Mouse (Mus musculus) left cerebral cortex, adult 9 months (tissue): ENCODE data around the gene Ctc1.
"Not testable (repeated sequence)": the region's sequence is repeated elsewhere in the genome, so short reads cannot be mapped to it uniquely, and the experiment has no call there.

Source experiments
- DNase-seq, 2 experiments: peaks; one replicate each; pipeline ENCODE4 v3.0.0; 2022; ENCODE audit warnings: low spot score in 2 of 2

Gene Ctc1

GRCm38 (mm10) chr11:69008182-69009121 is 7.3 kb upstream of the Ctc1 start, which contains the start of gene Pfas:
Pfas (minus strand) TSS chr11:69008460.
- peak; percentile 73 to 89 for DNase-seq

GRCm38 (mm10) chr11:69009508-69009907 is 6.2 kb upstream of the Ctc1 start:
- no peak for DNase-seq

GRCm38 (mm10) chr11:69010400-69011323 is 5.0 kb upstream of the Ctc1 start:
- no peak for DNase-seq

- not testable (repeated sequence) for DNase-seq
Measured at GRCm38 (mm10) chr11:69011445-69011844, 4.3 kb upstream of the Ctc1 start.

GRCm38 (mm10) chr11:69012071-69012601 is 3.6 kb upstream of the Ctc1 start:
- peak; percentile 80 to 91 for DNase-seq

GRCm38 (mm10) chr11:69016755-69017154 is 1.0 kb downstream of the Ctc1 start:
- DNase-seq: no peak

- no peak for DNase-seq
Measured at GRCm38 (mm10) chr11:69020691-69021090, 5.0 kb downstream of the Ctc1 start.

- DNase-seq: no peak
Measured at GRCm38 (mm10) chr11:69026562-69026961, 10.9 kb downstream of the Ctc1 start.

GRCm38 (mm10) chr11:69028805-69029204 is 13.1 kb downstream of the Ctc1 start:
- no peak for DNase-seq

- DNase-seq: no peak
Measured at GRCm38 (mm10) chr11:69033552-69033951, 17.8 kb downstream of the Ctc1 start.

- DNase-seq: no peak
Measured at GRCm38 (mm10) chr11:69034585-69034984, 18.9 kb downstream of the Ctc1 start.

- no peak for DNase-seq
Measured at GRCm38 (mm10) chr11:69035411-69035810, 19.7 kb downstream of the Ctc1 start.

GRCm38 (mm10) chr11:69035849-69036248 is 20.1 kb downstream of the Ctc1 start:
- peak; percentile 81 to 96 for DNase-seq

- peak in 1 of 2 experiments; percentile 95 for DNase-seq
Measured at GRCm38 (mm10) chr11:69036486-69037230, 20.9 kb downstream of the Ctc1 start.

GRCm38 (mm10) chr11:69037231-69038061 is 21.7 kb downstream of the Ctc1 start:
- peak in 1 of 2 experiments; percentile 92 for DNase-seq

- no peak for DNase-seq
Measured at GRCm38 (mm10) chr11:69038173-69038572, 22.5 kb downstream of the Ctc1 start.

GRCm38 (mm10) chr11:69045531-69046394 is 30.1 kb downstream of the Ctc1 start, which contains the start of gene Aurkb:
Aurkb (plus strand) TSS chr11:69045647.
- DNase-seq: peak in 1 of 2 experiments; percentile 47

GRCm38 (mm10) chr11:69046395-69046774 is 30.7 kb downstream of the Ctc1 start:
- DNase-seq: no peak

- no peak for DNase-seq
Measured at GRCm38 (mm10) chr11:69047592-69047991, 31.9 kb downstream of the Ctc1 start.
